Mouse (Mus musculus) natural killer cell, adult 2 months (primary cell): ENCODE measurements around the gene Dctn1.

Experiments used
- DNase-seq, 2 experiments: peaks; one replicate each; pipeline ENCODE4 v3.0.0; 2022; ENCODE audit warnings: low spot score in 2 of 2

Dctn1 gene

GRCm38 (mm10) chr6:83136291-83136880 is 29.3 kb upstream of the Dctn1 start:
- DNase-seq = no peak

DNA sequence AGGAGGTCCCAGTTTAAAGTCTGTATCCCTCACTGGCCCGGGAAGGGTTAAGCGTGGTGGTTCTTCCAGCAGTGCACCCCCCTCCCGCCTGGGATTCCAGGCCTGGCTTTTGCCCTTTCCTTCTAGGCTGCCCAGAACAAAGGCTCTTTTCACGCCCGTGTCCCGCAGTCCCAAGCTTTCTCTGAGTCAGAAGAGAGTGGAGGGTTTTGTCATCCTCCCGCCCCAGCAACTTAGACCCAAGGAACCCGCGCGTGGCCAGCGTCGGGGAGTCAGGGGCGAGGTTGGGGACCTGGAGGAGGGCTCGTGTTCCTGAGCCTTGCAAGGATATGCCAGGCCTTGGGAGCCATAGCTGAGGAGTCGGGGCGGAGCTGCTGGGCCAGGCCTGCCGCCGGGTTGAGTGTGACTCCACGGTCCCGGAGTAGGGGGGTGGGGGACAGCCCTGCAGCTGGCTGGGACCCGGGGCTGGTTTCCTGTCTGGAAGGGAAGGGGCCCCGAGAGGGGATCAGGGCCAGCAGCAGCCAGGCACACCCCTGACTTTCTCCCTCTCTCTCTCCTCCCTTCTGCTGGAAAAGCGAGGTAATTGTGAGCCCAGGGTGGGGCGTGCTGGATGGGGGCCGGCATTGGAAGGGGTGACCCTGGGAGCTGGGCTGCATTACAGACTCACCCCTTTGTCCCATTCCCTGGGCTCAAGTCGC is 28.7 kb upstream of the Dctn1 start:
- no peak for DNase-seq

DNA sequence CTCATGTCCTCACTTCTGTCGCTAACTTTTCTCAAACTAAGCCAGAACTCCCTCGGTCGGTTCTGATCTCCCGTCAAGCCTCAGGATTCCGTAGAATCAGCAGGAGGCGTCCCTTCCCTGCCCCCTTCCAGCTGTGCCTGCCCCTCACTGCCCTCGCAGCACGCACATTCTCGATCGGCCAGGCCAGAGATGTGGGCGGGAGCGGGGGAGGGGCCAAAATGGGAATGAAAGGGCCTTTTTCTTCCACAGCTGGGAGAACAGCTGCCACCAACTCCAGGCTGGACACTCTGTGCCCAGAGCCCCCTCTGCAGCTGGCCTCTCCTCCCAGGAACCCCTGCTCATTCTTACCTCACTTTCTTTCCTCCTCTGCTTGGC is 28.2 kb upstream of the Dctn1 start:
- DNase-seq = no peak

DNA sequence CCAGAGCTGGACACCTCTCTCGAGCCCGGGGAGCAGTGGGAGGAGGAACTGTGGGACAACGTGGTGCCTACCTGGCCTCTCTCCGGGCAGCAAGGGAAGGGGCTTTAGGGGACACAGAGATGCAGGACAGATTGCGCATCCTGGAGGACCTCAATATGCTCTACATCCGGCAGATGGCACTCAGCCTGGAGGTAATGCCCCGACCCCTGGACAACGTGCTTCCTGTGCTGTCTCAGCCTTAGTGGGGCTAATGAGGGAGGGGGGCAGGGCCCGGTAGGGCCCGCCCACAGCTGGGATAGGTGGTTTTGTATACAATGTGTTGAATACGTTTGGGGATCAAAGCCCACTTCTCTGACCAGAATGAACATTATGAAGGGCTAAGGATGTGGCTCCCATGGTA is 27.7 kb upstream of the Dctn1 start:
- no peak for DNase-seq

- no peak for DNase-seq
These were observed 25.7 kb upstream of the Dctn1 start for GRCm38 (mm10) chr6:83140044-83140443.

- no peak for DNase-seq
These were observed 24.1 kb upstream of the Dctn1 start for GRCm38 (mm10) chr6:83141636-83142035.

GRCm38 (mm10) chr6:83142211-83142731 is 23.4 kb upstream of the Dctn1 start:
- DNase-seq = no peak

- no peak for DNase-seq
These were observed 22.8 kb upstream of the Dctn1 start for GRCm38 (mm10) chr6:83142886-83143285.

GRCm38 (mm10) chr6:83145209-83145608 is 20.5 kb upstream of the Dctn1 start:
- no peak for DNase-seq

- no peak for DNase-seq
These were observed 19.9 kb upstream of the Dctn1 start for GRCm38 (mm10) chr6:83145805-83146204.

DNA sequence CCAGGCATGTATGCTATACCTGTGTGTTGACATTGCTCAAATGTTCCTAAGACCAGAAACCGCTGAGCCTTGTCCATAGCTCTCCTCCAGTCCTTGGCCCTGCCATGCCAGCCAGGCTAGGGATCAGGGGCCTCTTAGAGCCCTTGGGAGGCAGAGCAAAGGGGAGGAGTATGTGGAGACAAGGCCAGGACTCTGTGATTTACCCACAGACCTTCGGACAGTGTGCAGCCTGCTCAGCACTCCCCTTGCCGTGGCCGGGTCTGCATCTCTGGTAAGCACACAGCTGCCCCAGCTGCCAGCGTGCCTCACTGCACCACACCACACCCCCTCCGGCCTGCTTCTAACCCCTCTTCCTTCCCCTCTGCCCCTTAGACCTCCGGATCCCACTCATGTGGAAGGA is 18.4 kb upstream of the Dctn1 start:
- no peak for DNase-seq

DNA sequence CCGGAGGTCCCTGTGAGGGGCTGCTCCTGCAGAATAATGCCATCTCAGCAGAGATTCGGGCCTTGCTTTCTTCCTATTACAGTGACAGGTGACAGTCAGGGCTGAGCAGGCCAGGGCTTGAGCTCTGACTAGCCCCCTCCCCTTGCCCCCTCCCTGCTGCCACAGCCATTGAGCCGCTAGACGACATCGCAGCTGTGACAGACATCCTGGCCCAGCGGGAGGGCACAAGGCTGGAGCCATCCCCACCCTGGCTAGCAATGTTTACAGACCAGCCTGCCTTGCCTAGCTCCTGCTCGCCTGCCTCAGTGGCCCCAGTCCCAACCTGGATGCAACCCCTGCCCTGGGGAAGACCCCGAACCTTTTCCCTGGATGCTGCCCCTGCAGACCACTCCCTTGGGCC is 14.0 kb upstream of the Dctn1 start:
- no peak for DNase-seq

- no peak for DNase-seq
These were observed 12.7 kb upstream of the Dctn1 start for GRCm38 (mm10) chr6:83153038-83153437.

DNA sequence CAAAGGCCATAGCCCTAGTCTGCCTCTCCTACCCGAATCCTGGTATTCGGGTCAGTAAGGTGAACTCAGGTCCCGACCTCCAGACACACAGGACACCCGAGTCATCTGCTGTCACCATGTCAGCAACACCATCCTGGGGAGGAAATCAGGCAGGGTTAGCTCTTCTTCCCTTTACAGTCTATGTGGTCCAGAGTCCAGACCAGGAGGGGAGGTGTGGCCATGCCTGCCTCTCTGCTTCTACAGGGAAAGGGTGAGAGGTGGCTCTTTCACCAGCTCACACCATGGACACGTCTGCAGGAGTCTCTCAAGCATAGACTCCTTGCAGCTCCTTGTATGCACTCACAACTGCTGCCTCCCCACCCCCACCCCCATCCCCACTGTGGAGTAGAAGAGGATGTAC is 12.2 kb upstream of the Dctn1 start:
- no peak for DNase-seq

DNA sequence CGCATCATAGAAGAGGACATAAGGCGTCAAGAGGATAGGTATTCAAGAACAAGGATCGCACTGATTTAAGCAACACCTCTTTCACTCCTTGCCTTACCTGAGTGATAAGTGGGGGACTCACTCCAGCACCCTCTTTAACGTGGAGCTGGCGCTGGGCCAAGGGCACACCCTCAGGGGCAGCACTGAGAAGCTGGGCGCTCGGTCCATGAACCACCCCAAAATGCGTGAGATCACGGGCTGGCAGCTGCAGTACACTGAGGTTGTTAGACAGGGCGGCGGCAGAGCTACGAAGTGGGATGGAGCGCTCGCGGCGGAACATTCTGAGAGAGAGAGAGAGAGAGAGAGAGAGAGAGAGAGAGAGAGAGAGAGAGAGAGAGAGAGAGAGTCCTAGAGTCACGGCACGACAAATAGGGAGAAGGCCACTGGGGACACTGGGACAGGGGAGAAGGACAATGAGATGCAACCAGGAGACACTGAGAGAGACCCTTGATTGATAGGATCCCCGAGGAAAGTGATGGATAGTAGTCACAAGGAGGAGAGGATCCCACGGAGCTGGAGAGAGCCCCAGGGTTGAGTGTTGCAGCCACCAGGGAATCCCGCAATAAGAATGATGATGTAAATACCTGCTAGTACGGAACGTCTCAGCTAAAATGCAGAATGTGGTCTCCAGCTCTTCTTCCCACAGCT is 10.0 kb upstream of the Dctn1 start:
- DNase-seq = no peak

- peak in 1 of 2 experiments; percentile 32 for DNase-seq
These were observed 9.4 kb upstream of the Dctn1 start, which contains the start of the genes Wdr54 and 1700003E16Rik for GRCm38 (mm10) chr6:83156259-83156684. Gene Wdr54 (minus strand): TSS chr6:83156397. Gene 1700003E16Rik (plus strand): TSS chr6:83156404.

GRCm38 (mm10) chr6:83159456-83159855 is 6.3 kb upstream of the Dctn1 start:
- DNase-seq = peak; percentile 30 to 59

DNA sequence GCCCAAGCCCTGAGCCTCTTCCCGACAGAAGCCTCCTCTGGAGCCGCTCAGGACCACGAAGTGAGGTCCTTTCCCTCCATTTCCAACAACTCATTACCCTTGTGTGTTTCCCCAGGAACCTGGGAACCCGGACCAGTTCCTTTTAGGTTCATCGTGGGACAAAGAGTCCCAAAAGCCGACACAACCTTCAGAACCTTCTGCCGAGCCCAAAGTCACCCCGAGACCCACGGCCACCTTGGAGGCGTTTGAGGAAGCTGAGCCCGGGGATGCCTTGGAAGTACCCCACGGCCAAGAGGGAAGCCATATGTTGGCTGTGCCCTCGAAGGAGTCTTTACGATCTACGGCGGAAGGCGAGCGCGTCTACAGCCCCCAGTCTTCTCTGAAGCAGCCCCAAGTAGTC is 4.3 kb upstream of the Dctn1 start:
- DNase-seq = no peak

GRCm38 (mm10) chr6:83161921-83162641 is 3.6 kb upstream of the Dctn1 start:
- no peak for DNase-seq

DNA sequence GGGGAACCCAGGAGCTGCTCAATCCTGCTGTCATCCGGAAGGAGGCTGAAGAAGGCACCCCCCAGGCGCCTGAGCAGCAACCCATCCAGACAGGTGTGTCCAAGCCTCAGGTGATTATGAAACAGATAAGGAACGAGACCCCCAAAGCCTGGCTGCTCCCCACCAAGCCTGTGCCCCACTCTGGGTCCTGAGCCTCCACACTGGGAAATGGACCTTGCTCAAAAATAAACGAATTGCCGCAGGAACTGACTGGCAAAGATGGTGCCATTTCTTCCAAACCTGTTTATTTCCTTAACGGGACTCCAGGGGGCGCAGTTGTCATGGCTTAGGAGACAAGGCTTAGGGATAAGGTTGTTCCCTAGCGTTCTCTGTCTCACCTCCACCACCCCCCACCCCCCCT is 3.0 kb upstream of the Dctn1 start:
- peak; percentile 27 to 56 for DNase-seq

DNA sequence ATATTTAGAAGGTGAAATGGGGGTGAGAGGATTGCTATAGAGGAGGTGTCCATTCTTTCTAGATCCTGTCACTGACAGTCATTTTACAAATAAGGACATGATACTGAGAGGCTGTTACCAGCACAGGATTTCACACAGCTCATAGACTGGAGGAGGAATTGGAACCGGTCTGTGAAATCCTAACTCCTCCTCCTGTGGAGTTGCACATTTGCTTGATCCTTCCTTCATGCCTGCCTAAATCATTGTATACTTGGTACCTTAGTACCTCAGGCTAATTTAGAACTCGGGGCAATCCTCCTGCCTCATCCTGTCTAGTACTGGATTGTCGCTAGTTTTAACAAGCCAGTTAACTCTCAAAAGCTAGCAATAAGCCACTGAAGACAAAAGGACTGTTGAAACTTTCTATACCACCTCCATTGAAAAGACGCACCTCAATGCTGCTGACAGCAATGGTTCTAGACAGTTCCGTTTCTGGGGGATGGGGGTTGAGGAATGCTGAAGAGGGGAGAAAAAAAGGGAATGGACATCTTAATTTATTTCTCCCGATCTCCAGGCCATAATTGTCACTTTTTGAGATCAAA is 604 bp upstream of the Dctn1 start:
- no peak for DNase-seq

DNA sequence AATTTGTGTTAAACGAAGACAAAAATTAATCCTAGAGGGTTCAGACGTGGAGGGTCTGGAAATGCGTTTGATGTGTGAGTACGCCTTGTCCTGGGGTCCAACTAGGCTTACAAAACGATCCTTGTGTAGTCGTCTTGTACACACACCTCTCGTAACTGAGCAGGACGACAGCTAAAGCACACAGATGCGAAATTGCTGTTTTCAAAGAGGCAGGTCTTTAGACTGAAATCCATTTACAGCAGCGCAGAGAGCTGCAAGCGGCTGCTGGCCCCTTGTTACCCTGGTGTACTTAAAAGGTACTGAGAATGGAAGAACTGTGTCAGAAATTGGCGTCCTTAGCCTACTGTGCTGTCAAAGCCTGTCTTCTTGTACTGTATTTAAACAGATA is 517 bp downstream of the Dctn1 start:
- peak in 1 of 2 experiments; percentile 12 for DNase-seq
